Mouse (Mus musculus): ENCODE data around the gene Ppp1r9b.

DNA sequence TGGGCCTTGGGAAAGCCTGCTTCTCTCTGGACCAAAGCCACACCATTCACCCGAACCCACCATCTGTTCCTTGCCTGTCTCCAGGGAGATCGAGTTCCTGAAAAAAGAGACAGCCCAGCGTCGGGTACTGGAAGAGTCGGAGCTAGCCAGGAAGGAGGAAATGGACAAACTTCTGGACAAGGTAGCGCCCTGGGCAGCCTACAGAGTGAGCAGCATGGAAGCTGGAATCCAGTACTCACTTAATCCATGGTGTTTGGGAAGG lies 14.0 kb downstream of the Ppp1r9b start:
- no peak for TF ChIP-seq GATA1 (IDR thresholded peaks at IDR 0.05; ENCODE audit: low read length)
- TF ChIP-seq TAL1 (IDR thresholded peaks at IDR 0.05; ENCODE audit: low read length) = no peak
